Mouse (Mus musculus) spleen, adult 2 months (tissue): ENCODE data around the gene Gm42742. TPM values are rescaled to one million over a fixed set of nuclear protein-coding genes. Genes with fewer than 3 reads are reported as not detected.
A peak's percentile ranks its signal among the peaks of the same experiment; 100 is the strongest.

ENCODE experiments used
- DNase-seq, 2 experiments: peaks; one replicate each; pipeline versions ENCODE4 v3.0.0 to v3.0.0-alpha.2; 2012 to 2021; ENCODE audit warnings: low spot score in 2 of 2, low read depth in 1 of 2
- H3K27ac ChIP-seq: fragments of 200-500 bp; 2 replicates; pipeline ENCODE4 v1.5.1; 2012; ENCODE audit warnings: low read length, inconsistent platforms; ENCODE audit not compliant: insufficient read depth
- H3K27me3 ChIP-seq: fragments of 200-500 bp; 2 replicates; pipeline ENCODE4 v1.6.1; 2012; ENCODE audit warnings: mild to moderate bottlenecking, moderate library complexity, low read length, inconsistent platforms; ENCODE audit not compliant: control insufficient read depth, insufficient read depth
- H3K36me3 ChIP-seq: fragments of 200-500 bp; 2 replicates; pipeline ENCODE4 v1.6.1; 2012; ENCODE audit warnings: mild to moderate bottlenecking, low read length, inconsistent platforms; ENCODE audit not compliant: control insufficient read depth, insufficient read depth
- H3K4me1 ChIP-seq: fragments of 200-500 bp; 2 replicates; pipeline ENCODE4 v1.6.1; 2011; ENCODE audit warnings: inconsistent platforms; ENCODE audit not compliant: control insufficient read depth, insufficient read depth, insufficient read length
- H3K4me3 ChIP-seq: fragments of 200-500 bp; 2 replicates; pipeline ENCODE4 v1.5.1; 2011; ENCODE audit warnings: mild to moderate bottlenecking, inconsistent platforms; ENCODE audit not compliant: insufficient read depth, insufficient read length; ENCODE audit errors: extremely low read depth
- CTCF ChIP-seq: fragments of 200-500 bp; IDR thresholded peaks from 2 replicates; pipeline ENCODE4 v1.5.1; 2011; ENCODE audit warnings: mild to moderate bottlenecking, inconsistent platforms; ENCODE audit not compliant: insufficient read depth, insufficient read length, insufficient replicate concordance; ENCODE audit errors: extremely low read depth
- POLR2A ChIP-seq: fragments of 200-500 bp; IDR thresholded peaks from 2 replicates; pipeline ENCODE4 v1.6.1; 2011; ENCODE audit warnings: low read depth, low read length, inconsistent platforms
- WGBS: fragments of 180-500 bp; shearing (Covaris S2); methylation state at CpG from one replicate; pipeline ENCODE4 v1.1.7; 2018; 5-methylcytosine and 5-hydroxymethylcytosine counted together
- polyA plus RNA-seq: library from polyadenylated mRNA; depleted of rRNA; stranded (reverse); fragments of >200 nt; gene quantifications from 2 replicates; pipeline ENCODE4 v1.2.3, GENCODE M21; 2012

Gene Gm42742
- polyA plus RNA-seq, 1 experiment: 27.8 TPM

GRCm38 (mm10) chr7:127030172-127030571 lies 9.3 kb upstream of the Gm42742 start:
- H3K27me3 ChIP-seq: no peaks in the 10 kb centered on the region
- H3K4me1 ChIP-seq: peaks cover 5% of the 10 kb centered on the region; the same call in 1 of the 2 replicates
- no peaks in the 10 kb centered on the region; the same call in 1 of the 2 replicates for H3K36me3 ChIP-seq
- no peak for DNase-seq
- TF ChIP-seq CTCF: no peak
- TF ChIP-seq POLR2A: no peak
- WGBS: 96% methylated on average over 1 of the region's 1 CpGs
- H3K4me3 ChIP-seq: no peak overlapping the region
- H3K27ac ChIP-seq: no peak overlapping the region

- WGBS: 49% methylated on average over 8 of the region's 8 CpGs
- Histone ChIP-seq H3K27ac (peak overlapping the region; percentile 91), H3K4me1 (peaks cover 24% of the 10 kb centered on the region), H3K36me3 (peaks cover 11% of the 10 kb centered on the region), H3K27me3 (no peaks in the 10 kb centered on the region), H3K4me3 (peak overlapping the region; percentile 52)
- peak in 1 of 2 experiments; percentile 22 for DNase-seq
- TF ChIP-seq POLR2A (no peak), CTCF (no peak)
Observed at GRCm38 (mm10) chr7:127027885-127028284, 7.0 kb upstream of the Gm42742 start.

GRCm38 (mm10) chr7:127026984-127027726 lies 6.3 kb upstream of the Gm42742 start, which contains the start of gene Maz:
TSS of gene Maz (minus strand) at chr7:127027037.
- peak; percentile 99 to 100 for DNase-seq

DNA sequence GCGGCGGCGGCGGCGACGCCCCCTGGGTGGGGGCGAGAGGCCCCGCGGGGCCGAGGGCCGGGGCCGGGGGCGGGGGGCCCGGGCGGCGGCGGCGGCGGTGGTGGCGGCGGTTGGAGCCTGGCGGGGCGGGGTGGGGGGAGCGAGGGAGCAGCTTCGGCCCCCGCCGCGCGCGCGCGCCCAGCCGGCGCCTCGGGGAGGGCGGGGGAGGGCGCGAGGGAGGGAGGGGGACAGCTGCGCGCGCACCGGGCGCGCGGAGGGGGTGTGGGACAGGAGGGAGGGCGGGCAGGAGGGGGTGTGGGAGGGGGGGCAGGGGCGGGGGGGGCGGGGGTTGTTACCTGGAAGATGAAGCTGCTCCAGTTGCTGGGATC lies 5.7 kb upstream of the Gm42742 start:
- no peak for TF ChIP-seq POLR2A
- no peak for TF ChIP-seq CTCF
- no peaks in the 10 kb centered on the region for H3K27me3 ChIP-seq
- H3K36me3 ChIP-seq: peaks cover 16% of the 10 kb centered on the region
- H3K27ac ChIP-seq: peak overlapping the region; percentile 98
- H3K4me3 ChIP-seq: peak overlapping the region; percentile 78
- peaks cover 31% of the 10 kb centered on the region for H3K4me1 ChIP-seq
- peak in 1 of 2 experiments; percentile 70 for DNase-seq
- 2% methylated on average over 34 of the region's 48 CpGs for WGBS

More at GRCm38 (mm10) chr7:127026984-127027726, 6.3 kb upstream of the Gm42742 start, which contains the start of gene Maz:
- peak within 1 kb of the TSS; percentile 98 for H3K27ac ChIP-seq
- under 1% methylated on average over 54 of the region's 63 CpGs for WGBS
- H3K36me3 ChIP-seq: peaks cover 15% of the 10 kb centered on the region
- no peaks in the 10 kb centered on the region for H3K27me3 ChIP-seq
- TF ChIP-seq POLR2A: peak; percentile 80
- no peak for TF ChIP-seq CTCF
- peaks cover 27% of the 10 kb centered on the region for H3K4me1 ChIP-seq
- H3K4me3 ChIP-seq: peak within 1 kb of the TSS; percentile 78

- Histone ChIP-seq H3K4me3 (peak overlapping the region; percentile 78), H3K4me1 (peaks cover 35% of the 10 kb centered on the region), H3K27me3 (no peaks in the 10 kb centered on the region), H3K36me3 (peaks cover 16% of the 10 kb centered on the region), H3K27ac (peak overlapping the region; percentile 98)
- DNase-seq: peak in 1 of 2 experiments; percentile 66
- 5% methylated on average over 39 of the region's 48 CpGs for WGBS
- TF ChIP-seq POLR2A (no peak), CTCF (no peak)
Observed at GRCm38 (mm10) chr7:127026161-127026600, 5.3 kb upstream of the Gm42742 start.

DNA sequence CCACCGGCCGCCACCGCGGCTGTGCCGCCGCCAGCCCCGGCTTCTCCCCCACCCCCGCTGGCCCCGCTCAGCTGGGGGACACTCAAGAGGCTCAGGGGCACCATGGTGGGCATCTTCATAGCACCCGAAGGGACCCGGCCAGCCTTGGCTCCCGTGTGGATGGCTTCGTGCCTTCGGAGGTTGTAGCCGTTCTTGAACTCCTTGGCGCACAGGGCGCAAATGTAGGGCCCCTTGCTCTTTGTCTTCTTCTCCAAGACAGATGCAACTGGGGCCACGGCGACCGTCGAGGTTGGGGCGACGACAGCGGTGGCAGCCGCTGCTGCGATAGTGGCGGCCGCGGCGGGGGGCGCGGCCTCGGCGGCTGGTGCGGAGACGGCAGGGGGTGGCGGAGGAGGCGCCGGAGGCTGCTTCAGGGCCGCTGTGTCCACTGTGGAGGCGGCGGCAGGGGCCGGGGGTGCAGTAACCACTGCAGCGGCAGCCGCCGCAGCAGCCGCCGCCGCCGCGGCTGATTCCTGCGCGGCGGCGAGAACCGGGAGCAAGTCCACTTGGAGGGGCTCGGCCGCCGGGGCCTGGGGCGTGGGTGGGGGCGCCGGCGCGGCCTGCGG lies 4.8 kb upstream of the Gm42742 start:
- Histone ChIP-seq H3K4me1 (peaks cover 40% of the 10 kb centered on the region), H3K36me3 (peaks cover 16% of the 10 kb centered on the region)
- DNase-seq: peak in 1 of 2 experiments; percentile 41

More for the DNA sequence above, 4.8 kb upstream of the Gm42742 start:
- TF ChIP-seq CTCF (no peak), POLR2A (no peak)
- Histone ChIP-seq H3K27me3 (no peaks in the 10 kb centered on the region), H3K27ac (peak overlapping the region; percentile 98), H3K4me3 (peak overlapping the region; percentile 78)
- under 1% methylated on average over 56 of the region's 65 CpGs for WGBS
